Mouse (Mus musculus) heart, embryonic 14.5 days (tissue): ENCODE results near the gene Col4a4. TPM values are rescaled to one million over a fixed set of nuclear protein-coding genes. Genes with fewer than 3 reads are reported as not detected.

ENCODE experiments used
- ATAC-seq: fragments of 200-750 bp; cut with Nextera tagmentation; 2 replicates; pipeline ENCODE4 v1.8.0; 2017; ENCODE audit warnings: low read depth, moderate TSS enrichment; ENCODE audit not compliant: insufficient number of reproducible peaks, insufficient read depth, low FRiP score
- H3K27ac ChIP-seq, 2 experiments: fragments of 200-500 bp in 1 of 2; fragments of 300-500 bp in 1 of 2; sonication (generic) in 1 of 2; replicated peaks in 1 of 2; 2 replicates each; pipeline ENCODE4 v1.5.1; 2012 to 2014; ENCODE audit warnings: low read depth in 2 of 2, low read length in 2 of 2, control low read depth in 1 of 2, mild to moderate bottlenecking in 1 of 2, mixed read lengths in 1 of 2; ENCODE audit not compliant: control insufficient read depth in 1 of 2, insufficient read depth in 1 of 2
- H3K27me3 ChIP-seq: fragments of 300-500 bp; sonication (generic); 2 replicates; pipeline ENCODE4 v1.6.1; 2014; ENCODE audit warnings: mild to moderate bottlenecking, low read length, control low read depth; ENCODE audit not compliant: control insufficient read depth, insufficient read depth
- H3K36me3 ChIP-seq: fragments of 300-500 bp; sonication (generic); 2 replicates; pipeline ENCODE4 v1.6.1; 2014; ENCODE audit warnings: mild to moderate bottlenecking, control low read depth, low read length, mixed read lengths; ENCODE audit not compliant: control insufficient read depth, insufficient read depth
- H3K4me1 ChIP-seq, 2 experiments: fragments of 200-500 bp in 1 of 2; fragments of 300-500 bp in 1 of 2; sonication (generic) in 1 of 2; 2 replicates each; pipeline ENCODE4 v1.6.1; 2012 to 2014; ENCODE audit warnings: low read length in 2 of 2, control low read depth in 1 of 2, mixed read lengths in 1 of 2; ENCODE audit not compliant: control insufficient read depth in 2 of 2, insufficient read depth in 2 of 2
- H3K4me2 ChIP-seq: fragments of 300-500 bp; sonication (generic); 2 replicates; pipeline ENCODE4 v1.6.1; 2014; ENCODE audit warnings: mild to moderate bottlenecking, low read length
- H3K4me3 ChIP-seq, 2 experiments: fragments of 200-500 bp in 1 of 2; fragments of 300-500 bp in 1 of 2; sonication (generic) in 1 of 2; 2 replicates each; pipeline ENCODE4 v1.5.1; 2012 to 2014; ENCODE audit warnings: low read length in 2 of 2, mild to moderate bottlenecking in 2 of 2, control low read depth in 1 of 2, low read depth in 1 of 2, moderate library complexity in 1 of 2; ENCODE audit not compliant: control insufficient read depth in 1 of 2, insufficient read depth in 1 of 2
- H3K9ac ChIP-seq: fragments of 300-500 bp; sonication (generic); 2 replicates; pipeline ENCODE4 v1.6.1; 2014; ENCODE audit warnings: mild to moderate bottlenecking, low read length
- H3K9me3 ChIP-seq: fragments of 300-500 bp; sonication (generic); 2 replicates; pipeline ENCODE4 v1.6.1; 2016; ENCODE audit warnings: low read length, control low read depth; ENCODE audit not compliant: control insufficient read depth
- WGBS: fragments of 180-500 bp; shearing (Covaris S2); extraction: QIAGEN DNeasy Blood & Tissue Kit; methylation state at CpG from one replicate; pipeline ENCODE4 v1.1.7; 2014; 5-methylcytosine and 5-hydroxymethylcytosine counted together
- polyA plus RNA-seq: library from polyadenylated mRNA; unstranded; fragments of >200 nt; fragmentation: Nextera tagmentation; extraction: Ambion mirVana; gene quantifications from 2 replicates; pipeline ENCODE4 v1.2.1, GENCODE M21; 2014

Gene Col4a4
- polyA plus RNA-seq, 1 experiment from 2014 or later = 0.42 TPM

GRCm38 (mm10) chr1:82625474-82625873 lies 38.8 kb upstream of the Col4a4 start:
- Histone ChIP-seq H3K4me3 (no peak overlapping the region), H3K4me1 (peaks cover 1 to 2% of the 10 kb centered on the region in 2 experiments; a peak in 2 of 4 replicates), H3K9me3 (no peaks in the 10 kb centered on the region), H3K27me3 (no peaks in the 10 kb centered on the region), H3K9ac (no peak overlapping the region), H3K4me2 (no peak overlapping the region), H3K27ac (no peak overlapping the region; a peak in 1 of 4 replicates), H3K36me3 (no peaks in the 10 kb centered on the region)
- ATAC-seq = no peak
- WGBS = 54% methylated on average over 2 of the region's 2 CpGs

DNA sequence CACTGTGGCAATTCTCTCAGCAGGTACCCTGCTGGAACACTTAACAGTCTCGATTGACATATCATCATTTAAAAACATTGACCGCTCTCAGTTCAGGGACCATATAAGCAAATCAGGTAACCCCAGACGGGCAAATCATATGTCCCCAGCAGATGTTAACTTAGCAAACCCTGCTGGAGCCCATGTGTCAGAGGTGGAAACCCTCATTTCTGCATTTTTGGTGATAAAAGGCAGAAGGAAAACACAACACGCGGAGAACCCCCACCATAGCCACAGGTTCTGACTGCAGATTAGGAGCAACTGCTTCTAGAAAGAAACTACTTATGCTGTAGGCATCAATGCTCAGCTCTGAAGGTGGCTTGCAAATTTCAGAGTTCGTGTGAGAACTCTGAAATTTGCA lies 38.3 kb upstream of the Col4a4 start:
- no peaks in the 10 kb centered on the region for H3K36me3 ChIP-seq
- no peak overlapping the region for H3K27ac ChIP-seq
- H3K4me2 ChIP-seq = no peak overlapping the region
- WGBS = 74% methylated on average over 6 of the region's 6 CpGs
- no peaks in the 10 kb centered on the region for H3K9me3 ChIP-seq
- H3K27me3 ChIP-seq = no peaks in the 10 kb centered on the region
- ATAC-seq = no peak
- peaks cover 0 to 2% of the 10 kb centered on the region in 2 experiments; a peak in 1 of 4 replicates for H3K4me1 ChIP-seq
- H3K4me3 ChIP-seq = no peak overlapping the region
- no peak overlapping the region for H3K9ac ChIP-seq

DNA sequence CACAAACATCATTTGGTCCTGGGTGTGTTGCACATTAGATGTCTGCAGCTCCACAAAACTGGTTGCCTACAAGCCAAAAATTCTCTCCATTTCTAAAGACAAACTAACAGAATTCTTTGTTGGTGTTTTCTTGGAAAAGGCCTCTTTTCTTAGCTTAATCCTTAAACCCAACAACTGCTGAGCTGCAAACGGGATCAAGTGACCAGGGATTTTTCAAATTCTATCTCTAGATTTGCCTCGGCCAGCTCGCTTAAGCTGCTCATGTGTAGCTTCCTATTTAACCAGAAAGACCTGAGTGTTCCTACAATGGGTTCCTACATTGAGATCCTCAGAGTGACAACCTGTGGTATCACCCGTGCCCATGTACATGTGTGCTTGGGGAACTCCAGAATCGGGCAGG lies 33.3 kb upstream of the Col4a4 start:
- Histone ChIP-seq H3K36me3 (no peaks in the 10 kb centered on the region), H3K9ac (no peak overlapping the region), H3K27me3 (no peaks in the 10 kb centered on the region), H3K9me3 (no peaks in the 10 kb centered on the region), H3K4me3 (no peak overlapping the region), H3K4me2 (no peak overlapping the region), H3K27ac (no peak overlapping the region), H3K4me1 (no peaks in the 10 kb centered on the region)
- 80% methylated on average over 5 of the region's 5 CpGs for WGBS
- no peak for ATAC-seq

DNA sequence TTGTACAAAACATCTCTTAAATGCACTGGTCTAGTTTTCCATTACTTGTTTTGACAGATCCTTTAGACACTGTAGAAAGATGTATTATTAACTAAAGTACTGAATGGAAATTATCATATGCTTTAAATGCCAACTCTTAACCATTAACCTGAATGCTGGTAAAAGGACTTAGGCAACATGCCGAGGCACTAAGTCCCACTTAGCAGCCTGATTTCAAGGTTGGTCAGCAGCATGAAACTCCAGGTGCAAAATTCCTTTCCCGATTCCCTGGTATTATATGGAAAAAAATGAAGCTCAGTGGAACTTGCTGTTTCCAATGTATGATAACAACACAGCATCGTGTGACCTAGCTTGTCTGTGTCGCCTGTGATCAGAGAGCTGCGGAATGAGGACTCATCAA lies 31.9 kb upstream of the Col4a4 start:
- no peak overlapping the region for H3K4me3 ChIP-seq
- no peaks in the 10 kb centered on the region for H3K36me3 ChIP-seq
- H3K9ac ChIP-seq = no peak overlapping the region
- H3K9me3 ChIP-seq = no peaks in the 10 kb centered on the region
- no peaks in the 10 kb centered on the region for H3K27me3 ChIP-seq
- H3K4me1 ChIP-seq = no peaks in the 10 kb centered on the region
- no peak overlapping the region for H3K4me2 ChIP-seq
- ATAC-seq = no peak
- 73% methylated on average over 5 of the region's 5 CpGs for WGBS
- no peak overlapping the region for H3K27ac ChIP-seq

DNA sequence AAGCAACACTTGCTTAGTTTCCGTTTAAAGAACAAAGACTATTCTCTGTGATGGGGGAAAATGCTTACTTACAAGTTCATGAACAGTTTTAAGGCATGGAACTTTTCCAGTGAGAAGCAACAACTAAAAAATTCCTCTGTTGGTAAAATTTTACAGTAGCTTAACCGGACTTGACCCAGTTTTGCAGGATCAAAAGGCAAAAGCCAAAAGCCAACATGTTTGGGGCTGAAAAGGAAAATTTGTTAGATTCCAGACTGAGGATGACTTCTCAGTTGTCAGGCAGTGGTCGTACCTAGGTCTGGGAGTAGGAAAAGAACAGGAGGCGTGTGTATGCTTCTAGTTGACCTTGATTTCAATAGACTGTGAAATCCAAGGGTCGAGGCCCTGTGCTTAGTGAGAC lies 31.4 kb upstream of the Col4a4 start:
- 77% methylated on average over 5 of the region's 5 CpGs for WGBS
- no peaks in the 10 kb centered on the region for H3K4me1 ChIP-seq
- H3K9ac ChIP-seq = no peak overlapping the region
- ATAC-seq = no peak
- no peak overlapping the region for H3K27ac ChIP-seq
- H3K4me3 ChIP-seq = no peak overlapping the region
- no peaks in the 10 kb centered on the region for H3K36me3 ChIP-seq
- no peaks in the 10 kb centered on the region for H3K9me3 ChIP-seq
- H3K27me3 ChIP-seq = no peaks in the 10 kb centered on the region
- H3K4me2 ChIP-seq = no peak overlapping the region

GRCm38 (mm10) chr1:82612061-82612660 lies 25.5 kb upstream of the Col4a4 start:
- Histone ChIP-seq H3K4me3 (no peak overlapping the region), H3K27me3 (no peaks in the 10 kb centered on the region; the same call in 1 of the 2 replicates), H3K36me3 (no peaks in the 10 kb centered on the region), H3K9ac (no peak overlapping the region), H3K4me2 (no peak overlapping the region), H3K27ac (no peak overlapping the region), H3K4me1 (no peaks in the 10 kb centered on the region), H3K9me3 (no peaks in the 10 kb centered on the region)
- no peak for ATAC-seq
- 90% methylated on average over 9 of the region's 9 CpGs for WGBS

DNA sequence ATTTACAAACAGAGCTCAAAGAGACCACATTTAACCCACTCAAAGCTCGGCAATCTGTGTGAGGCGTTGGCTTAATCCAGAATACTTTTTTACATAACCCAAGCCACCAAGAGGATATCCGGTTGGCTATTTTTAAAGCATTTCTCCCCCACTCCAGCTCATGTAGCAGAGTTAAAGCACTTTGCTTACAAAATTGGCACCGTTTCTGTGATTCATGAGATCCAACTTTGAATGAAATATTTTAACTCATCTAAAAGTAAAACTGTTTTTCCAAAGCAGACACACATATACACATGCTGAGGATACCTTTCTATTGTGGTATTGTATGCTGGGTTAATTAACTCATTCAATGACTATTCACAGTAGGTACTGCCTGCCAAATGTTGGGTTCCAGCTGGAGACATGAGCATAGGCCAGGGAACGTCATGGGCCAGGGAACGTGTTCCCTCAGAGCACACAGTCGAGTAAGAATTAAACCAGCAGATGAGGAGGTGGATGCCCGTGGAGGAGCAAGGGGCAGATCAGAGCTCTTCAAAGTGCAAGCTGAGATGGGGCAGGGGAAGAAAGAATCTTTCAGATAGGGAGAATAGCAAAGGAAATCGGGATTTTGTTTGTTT lies 22.1 kb upstream of the Col4a4 start:
- no peak for ATAC-seq
- WGBS = 61% methylated on average over 9 of the region's 9 CpGs

GRCm38 (mm10) chr1:82605856-82606255 lies 19.2 kb upstream of the Col4a4 start:
- no peak overlapping the region for H3K27ac ChIP-seq

More for the DNA sequence above, 22.1 kb upstream of the Col4a4 start:
- Histone ChIP-seq H3K27me3 (no peaks in the 10 kb centered on the region; the same call in 1 of the 2 replicates), H3K4me3 (no peak overlapping the region), H3K27ac (no peak overlapping the region), H3K4me1 (no peaks in the 10 kb centered on the region), H3K9me3 (no peaks in the 10 kb centered on the region), H3K4me2 (no peak overlapping the region), H3K9ac (no peak overlapping the region), H3K36me3 (no peaks in the 10 kb centered on the region)

More at GRCm38 (mm10) chr1:82605856-82606255, 19.2 kb upstream of the Col4a4 start:
- Histone ChIP-seq H3K9me3 (no peaks in the 10 kb centered on the region), H3K9ac (no peak overlapping the region), H3K4me1 (peaks cover 2 to 4% of the 10 kb centered on the region in 2 experiments; a peak in 2 of 4 replicates), H3K36me3 (no peaks in the 10 kb centered on the region), H3K4me3 (no peak overlapping the region), H3K4me2 (no peak overlapping the region), H3K27me3 (no peaks in the 10 kb centered on the region; the same call in 1 of the 2 replicates)
- ATAC-seq = no peak
- WGBS = 74% methylated on average over 7 of the region's 7 CpGs
